Mouse (Mus musculus) kidney, postnatal 0 days (tissue): ENCODE measurements around the gene Cdc14b. TPM values are rescaled to one million over a fixed set of nuclear protein-coding genes. Genes with fewer than 3 reads are reported as not detected.
A peak's percentile ranks its signal among the peaks of the same experiment; 100 is the strongest.

Experiments
- ATAC-seq: fragments of 200-750 bp; cut with Nextera tagmentation; replicated peaks from 2 replicates; pipeline ENCODE4 v1.8.0; 2017; ENCODE audit warnings: low read depth, moderate number of reproducible peaks, moderate TSS enrichment, moderate library complexity; ENCODE audit not compliant: low FRiP score
- DNase-seq: peaks from one replicate; pipeline ENCODE4 v3.0.0-alpha.2; 2016; ENCODE audit warnings: low spot score
- H3K27ac ChIP-seq: fragments of 300-500 bp; sonication (generic); 2 replicates; pipeline ENCODE4 v1.5.1; 2014; ENCODE audit warnings: mild to moderate bottlenecking
- H3K27me3 ChIP-seq: fragments of 300-500 bp; sonication (generic); 2 replicates; pipeline ENCODE4 v1.6.1; 2014; ENCODE audit warnings: low read length, mixed read lengths; ENCODE audit not compliant: insufficient read depth
- H3K36me3 ChIP-seq: fragments of 300-500 bp; sonication (generic); 2 replicates; pipeline ENCODE4 v1.6.1; 2014; ENCODE audit warnings: low read length, mixed read lengths; ENCODE audit not compliant: insufficient read depth
- H3K4me1 ChIP-seq: fragments of 300-500 bp; sonication (generic); replicated peaks from 2 replicates; pipeline ENCODE4 v1.6.1; 2014; ENCODE audit warnings: antibody characterized with exemption, low read length, mixed read lengths; ENCODE audit not compliant: insufficient read depth
- H3K4me2 ChIP-seq: fragments of 300-500 bp; sonication (generic); 2 replicates; pipeline ENCODE4 v1.6.1; 2014; ENCODE audit warnings: mild to moderate bottlenecking, low read length, moderate library complexity, mixed read lengths
- H3K4me3 ChIP-seq: fragments of 300-500 bp; sonication (generic); replicated peaks from 2 replicates; pipeline ENCODE4 v1.5.1; 2014; ENCODE audit warnings: low read depth, low read length
- H3K9ac ChIP-seq: fragments of 300-500 bp; sonication (generic); 2 replicates; pipeline ENCODE4 v1.6.1; 2014; ENCODE audit warnings: low read depth, low read length
- H3K9me3 ChIP-seq: fragments of 300-500 bp; sonication (generic); replicated peaks from 2 replicates; pipeline ENCODE4 v1.6.1; 2016; ENCODE audit warnings: low read length, inconsistent platforms, mixed read lengths
- CTCF ChIP-seq: IDR thresholded peaks from 2 replicates; pipeline ENCODE4 v1.5.1; 2016; ENCODE audit warnings: antibody characterized with exemption, low read depth, mild to moderate bottlenecking, moderate library complexity
- WGBS: fragments of 180-500 bp; shearing (Covaris S2); extraction: QIAGEN DNeasy Blood & Tissue Kit; methylation state at CpG from one replicate; pipeline ENCODE4 v1.1.7; 2014; 5-methylcytosine and 5-hydroxymethylcytosine counted together
- polyA plus RNA-seq: library from polyadenylated mRNA; unstranded; fragments of >200 nt; fragmentation: Nextera tagmentation; extraction: Ambion mirVana; gene quantifications from 2 replicates; pipeline ENCODE4 v1.2.1, GENCODE M21; 2015

Cdc14b gene
- polyA plus RNA-seq, 1 experiment from 2014 or later: 7.3 TPM

GRCm38 (mm10) chr13:64280940-64281339 lies 5.8 kb upstream of the Cdc14b start:
- Histone ChIP-seq H3K4me2 (no peak overlapping the region), H3K27me3 (no peaks in the 10 kb centered on the region), H3K9ac (no peak overlapping the region), H3K36me3 (no peaks in the 10 kb centered on the region), H3K9me3 (peaks cover 3% of the 10 kb centered on the region; the same call in 1 of the 2 replicates), H3K27ac (no peak overlapping the region), H3K4me3 (no peak overlapping the region), H3K4me1 (no peaks in the 10 kb centered on the region)
- WGBS: 81% methylated on average over 5 of the region's 5 CpGs
- DNase-seq (no peak), ATAC-seq (no peak)
- TF ChIP-seq CTCF: no peak

DNA sequence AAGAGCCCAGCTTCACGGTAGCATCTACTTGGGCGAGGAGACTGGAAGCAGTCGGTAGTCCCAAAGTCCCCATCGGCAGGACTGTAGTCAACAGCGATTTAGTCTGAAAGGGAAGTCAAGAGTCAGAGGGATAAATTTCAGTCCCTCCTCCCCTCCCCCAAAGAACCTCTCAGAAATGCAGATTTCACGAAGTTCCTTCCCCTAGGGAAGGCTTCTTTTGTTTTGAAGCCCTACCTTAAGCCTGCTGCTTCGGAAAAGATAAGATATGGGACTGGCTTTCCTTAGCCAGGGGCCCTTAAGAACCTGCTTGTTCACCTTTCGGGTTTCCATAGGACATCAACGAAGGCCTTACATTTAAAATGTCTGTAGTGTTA lies 651 bp upstream of the Cdc14b start:
- no peaks in the 10 kb centered on the region for H3K27me3 ChIP-seq
- no peaks in the 10 kb centered on the region for H3K36me3 ChIP-seq
- no peaks in the 10 kb centered on the region for H3K9me3 ChIP-seq
- H3K27ac ChIP-seq: no peak overlapping the region
- ATAC-seq (no peak), DNase-seq (peak; percentile 19)
- peaks cover 14% of the 10 kb centered on the region; the same call in 1 of the 2 replicates for H3K4me1 ChIP-seq
- WGBS: 23% methylated on average over 9 of the region's 9 CpGs
- TF ChIP-seq CTCF: no peak
- peak overlapping the region; percentile 77 for H3K4me3 ChIP-seq
- peak overlapping the region; percentile 65; the same call in 1 of the 2 replicates for H3K9ac ChIP-seq
- H3K4me2 ChIP-seq: peak overlapping the region; percentile 100

DNA sequence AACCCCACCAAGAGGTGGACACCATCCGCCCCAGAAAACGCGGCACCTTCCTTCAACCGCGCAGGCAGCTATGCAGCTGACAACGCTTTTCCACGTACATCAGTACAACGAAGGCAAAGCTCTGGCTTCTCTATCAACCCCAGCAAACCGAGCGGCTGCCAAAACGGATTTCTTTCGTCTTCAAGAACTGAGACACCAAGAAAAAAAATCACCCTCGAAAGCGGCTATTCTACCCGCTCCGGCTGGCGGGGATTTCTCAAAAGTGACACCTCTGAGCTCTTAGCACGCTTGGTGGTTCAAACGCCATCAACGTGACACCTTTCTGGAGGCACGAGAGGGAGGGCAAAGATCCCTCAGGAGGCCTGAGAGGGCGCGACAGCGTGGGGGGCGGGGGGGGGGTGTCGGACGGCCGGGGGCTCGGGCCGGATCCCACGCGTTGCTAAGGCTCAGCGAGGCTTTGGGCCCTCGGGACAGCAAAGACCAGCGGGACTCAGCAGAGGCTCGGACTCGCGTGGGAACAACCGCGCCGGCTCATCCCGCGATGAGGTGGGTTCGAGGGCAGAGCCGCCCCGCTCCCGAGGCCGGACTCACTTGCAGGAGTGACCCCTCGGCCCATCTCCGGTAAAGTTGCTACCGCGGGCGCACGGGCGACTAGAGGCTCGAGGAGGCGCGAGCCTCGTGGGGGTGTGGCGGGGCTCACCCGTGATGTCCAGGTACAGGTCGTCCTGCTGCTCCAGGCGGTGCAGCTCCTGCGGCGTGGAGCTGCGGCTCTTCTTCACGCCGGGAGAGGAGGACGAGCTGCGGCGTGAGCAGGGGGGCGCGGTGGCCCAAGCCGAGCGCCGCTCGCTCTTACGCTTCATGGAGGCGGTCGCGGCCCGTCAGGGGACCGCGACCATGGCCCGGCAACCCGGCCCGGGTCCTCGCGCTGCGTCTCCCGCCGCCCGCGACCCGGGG lies 922 bp downstream of the Cdc14b start:
- TF ChIP-seq CTCF: no peak
- Histone ChIP-seq H3K4me3 (peak overlapping the region; percentile 77), H3K9me3 (no peaks in the 10 kb centered on the region), H3K4me2 (peak overlapping the region; percentile 100), H3K4me1 (peaks cover 14% of the 10 kb centered on the region; the same call in 1 of the 2 replicates), H3K36me3 (no peaks in the 10 kb centered on the region), H3K27me3 (no peaks in the 10 kb centered on the region), H3K9ac (peak overlapping the region; percentile 65), H3K27ac (no peak overlapping the region)
- peak; percentile 70 for ATAC-seq
- DNase-seq: peak; percentile 37
- WGBS: under 1% methylated on average over 92 of the region's 95 CpGs

DNA sequence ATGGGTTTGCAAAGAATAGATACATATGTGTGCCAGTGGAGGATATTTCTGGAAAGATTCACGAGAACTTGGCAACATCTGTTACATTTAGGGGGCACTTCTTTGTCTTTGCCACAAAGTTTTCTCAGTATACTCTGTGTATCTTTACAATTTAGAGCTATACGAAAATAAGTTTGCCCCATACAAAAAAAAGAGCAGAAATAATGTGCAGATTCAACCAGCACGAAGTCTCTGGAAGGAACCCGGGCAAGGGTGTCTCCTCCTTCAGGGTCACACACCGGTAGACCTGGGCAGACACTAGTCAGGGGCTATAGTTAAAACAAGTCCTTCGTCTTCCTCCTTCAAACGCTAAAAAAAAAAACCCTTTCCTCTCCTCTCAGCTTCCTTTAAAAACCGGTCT lies 1.7 kb downstream of the Cdc14b start:
- no peak for TF ChIP-seq CTCF
- Histone ChIP-seq H3K27ac (no peak overlapping the region), H3K9ac (no peak overlapping the region), H3K9me3 (no peaks in the 10 kb centered on the region), H3K4me1 (peaks cover 14% of the 10 kb centered on the region; the same call in 1 of the 2 replicates), H3K27me3 (no peaks in the 10 kb centered on the region), H3K4me3 (peak overlapping the region; percentile 77), H3K36me3 (no peaks in the 10 kb centered on the region), H3K4me2 (peak overlapping the region; percentile 100)
- ATAC-seq: no peak
- DNase-seq: no peak
- WGBS: 39% methylated on average over 8 of the region's 8 CpGs

GRCm38 (mm10) chr13:64268384-64268783 lies 6.7 kb downstream of the Cdc14b start:
- Histone ChIP-seq H3K4me2 (no peak overlapping the region), H3K9ac (no peak overlapping the region), H3K4me1 (no peaks in the 10 kb centered on the region), H3K27me3 (no peaks in the 10 kb centered on the region), H3K27ac (no peak overlapping the region), H3K36me3 (no peaks in the 10 kb centered on the region), H3K4me3 (no peak overlapping the region), H3K9me3 (no peaks in the 10 kb centered on the region)
- 55% methylated on average over 4 of the region's 4 CpGs for WGBS
- no peak for TF ChIP-seq CTCF
- DNase-seq (no peak), ATAC-seq (no peak)

GRCm38 (mm10) chr13:64267151-64267550 lies 7.9 kb downstream of the Cdc14b start:
- no peak overlapping the region for H3K4me3 ChIP-seq
- H3K36me3 ChIP-seq: no peaks in the 10 kb centered on the region
- H3K4me1 ChIP-seq: no peaks in the 10 kb centered on the region
- no peaks in the 10 kb centered on the region for H3K9me3 ChIP-seq
- H3K4me2 ChIP-seq: no peak overlapping the region
- TF ChIP-seq CTCF: no peak
- peak; percentile 46; the same call in 1 of the 2 replicates for ATAC-seq
- H3K9ac ChIP-seq: no peak overlapping the region
- no peak for DNase-seq
- H3K27me3 ChIP-seq: no peaks in the 10 kb centered on the region
- 15% methylated on average over 9 of the region's 9 CpGs for WGBS
- no peak overlapping the region for H3K27ac ChIP-seq
